Mouse (Mus musculus): ENCODE results near the gene Psd4.

DNA sequence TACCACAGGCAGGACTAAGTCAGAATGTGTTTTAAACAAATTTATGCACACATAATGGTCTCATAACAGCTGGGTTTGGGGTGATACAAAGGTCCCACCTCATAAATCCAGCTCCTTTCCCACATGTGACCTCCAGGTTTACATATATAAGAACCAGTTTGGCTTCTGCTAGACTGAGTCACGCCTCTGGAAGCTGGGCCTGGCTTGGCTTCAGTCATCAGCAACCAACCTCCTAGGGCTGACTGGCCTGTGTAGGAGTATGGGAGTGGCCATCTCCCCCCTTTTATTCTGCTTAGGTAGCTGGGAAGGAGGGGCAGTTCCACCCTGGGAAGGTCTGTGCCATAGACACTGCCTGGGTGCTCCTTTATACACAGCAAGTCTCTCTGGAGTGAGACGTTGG, 30.8 kb upstream of the Psd4 start, which contains the start of gene Il1rn:
- no peak for TF ChIP-seq POLR2A (IDR thresholded peaks at IDR 0.05; ENCODE audit: insufficient read depth, low read depth, low read length)
- no peak for TF ChIP-seq CTCF (IDR thresholded peaks at IDR 0.05; ENCODE audit: insufficient read depth, low read depth, low read length)
